Mouse (Mus musculus) thymus, postnatal 10 days (tissue): ENCODE measurements around the gene Lbx2.
A peak's percentile ranks its signal among the peaks of the same experiment; 100 is the strongest.

Experiments used
- DNase-seq, 2 experiments: peaks; one replicate each; pipeline ENCODE4 v3.0.0; 2021; ENCODE audit warnings: low spot score in 2 of 2

Lbx2 gene

DNA sequence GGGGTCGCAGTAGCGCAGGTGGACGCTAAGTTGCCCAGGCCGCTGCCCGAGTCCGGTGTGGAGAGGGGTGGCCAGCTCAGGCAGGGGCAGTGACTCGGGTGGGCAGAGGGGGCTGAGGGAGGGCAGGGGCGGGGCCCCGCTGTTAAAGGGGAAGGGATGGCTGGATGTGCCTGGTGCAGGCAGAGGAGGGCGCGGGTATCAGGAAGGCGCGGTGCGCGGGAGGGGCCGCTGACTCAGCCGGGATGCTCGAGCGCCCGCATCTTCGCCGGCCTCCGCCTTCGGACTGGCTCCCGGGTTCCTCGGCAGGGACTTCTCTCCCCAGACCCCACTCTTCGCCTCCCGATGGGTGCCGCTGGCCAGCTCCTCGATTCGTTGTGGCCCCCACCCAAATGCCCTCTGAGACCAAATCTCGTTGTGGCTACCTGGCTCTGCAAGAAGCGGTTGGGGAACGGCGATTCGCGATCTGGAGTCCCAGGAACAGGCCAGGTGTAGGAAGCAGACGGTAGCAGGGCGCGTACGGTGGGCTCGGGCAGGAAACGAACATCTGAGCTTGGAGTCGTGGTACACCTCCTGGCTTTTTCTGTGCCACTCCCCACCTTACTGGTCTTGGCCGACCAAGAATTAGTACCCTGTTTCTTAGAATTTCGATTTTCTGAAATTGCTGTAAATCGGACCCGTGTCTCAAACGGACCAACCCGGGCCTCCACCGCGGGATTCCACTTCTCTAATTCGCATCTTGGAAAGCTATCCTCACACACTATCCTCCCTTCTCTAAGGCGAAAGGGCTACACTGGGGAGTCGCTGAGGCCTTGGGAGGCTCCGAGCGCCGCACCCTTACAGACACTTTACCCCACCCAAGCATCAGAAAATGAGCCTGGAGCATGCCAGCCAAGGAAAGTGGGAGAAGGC, 15.6 kb upstream of the Lbx2 start:
- no peak for DNase-seq

DNA sequence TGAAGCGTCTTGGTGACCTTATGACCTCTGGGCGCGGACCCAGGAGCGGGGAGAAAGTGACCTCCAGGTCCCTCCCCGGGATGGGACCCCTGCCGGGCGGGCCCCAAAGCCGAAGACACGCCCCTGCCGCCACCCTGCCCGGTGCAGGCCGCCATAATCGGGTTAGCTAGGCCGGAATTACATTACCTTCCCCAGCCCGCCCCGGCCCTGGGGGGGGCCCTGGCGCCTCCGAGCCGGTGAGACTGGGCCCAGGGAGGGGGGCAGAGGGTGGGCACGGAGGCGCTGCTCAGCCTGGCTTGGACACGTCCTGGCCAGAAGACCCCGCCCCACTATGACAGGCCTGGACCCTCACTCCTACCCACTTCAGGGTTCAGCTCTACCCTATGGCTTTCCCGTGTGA, 14.9 kb upstream of the Lbx2 start:
- DNase-seq, result no peak

DNA sequence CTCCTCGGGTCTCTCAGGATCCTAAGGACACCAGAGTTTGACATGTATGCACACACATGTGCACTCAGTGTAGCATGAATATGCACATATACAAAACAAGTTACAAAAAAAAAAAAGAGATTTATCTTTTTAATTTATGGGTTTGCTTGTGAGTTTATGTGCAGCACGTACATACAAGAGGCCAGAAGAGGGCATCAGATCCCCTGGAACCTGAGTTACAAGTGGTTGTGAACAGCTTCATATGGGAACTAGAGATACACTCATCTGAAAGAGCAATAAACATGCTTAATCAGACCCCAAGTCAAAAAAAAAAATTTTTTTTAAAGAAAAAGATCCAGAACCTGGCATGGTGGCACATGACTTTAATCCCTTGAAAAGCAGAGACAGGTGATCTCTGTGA, 11.2 kb upstream of the Lbx2 start:
- DNase-seq, result peak in 1 of 2 experiments; percentile 33

DNA sequence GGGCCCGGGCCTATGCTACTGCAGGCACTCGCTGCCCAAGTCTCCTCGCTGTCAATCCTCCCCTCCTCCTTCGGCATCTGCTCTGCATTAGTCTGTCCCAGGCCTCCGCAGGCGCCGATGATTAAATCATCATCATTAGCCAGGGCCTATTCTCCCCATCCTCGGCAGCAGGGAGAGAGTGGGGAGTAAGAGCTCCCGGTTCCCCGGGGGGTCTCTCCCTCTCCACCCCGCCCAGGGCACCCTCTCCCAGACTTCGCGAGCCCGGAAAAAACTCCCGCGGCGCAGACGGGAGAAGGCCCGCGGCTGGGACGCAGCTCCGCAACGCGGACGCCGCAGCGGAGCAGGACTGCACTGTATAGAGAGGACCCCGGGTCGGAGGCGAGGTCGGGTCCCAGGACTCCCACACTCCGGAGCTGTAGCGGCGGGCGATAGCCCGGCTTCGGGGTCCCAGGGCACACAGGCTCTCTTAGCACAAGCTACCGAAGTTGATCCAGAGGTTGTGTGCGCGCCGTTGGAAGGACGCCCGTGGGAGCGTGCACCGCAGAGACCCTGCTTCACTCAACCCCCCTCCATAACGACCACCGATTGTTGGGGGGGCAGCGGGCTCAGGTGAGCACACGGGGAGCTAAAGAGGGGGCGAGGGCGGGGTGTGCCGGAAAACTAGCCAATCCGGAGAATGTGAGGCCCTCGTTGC, 8.4 kb upstream of the Lbx2 start, which contains the start of gene Pcgf1:
Gene Pcgf1, plus strand, starts transcription at position 240 of the 694 bp plus-strand sequence.
- peak in 1 of 2 experiments; percentile 23 for DNase-seq

DNA sequence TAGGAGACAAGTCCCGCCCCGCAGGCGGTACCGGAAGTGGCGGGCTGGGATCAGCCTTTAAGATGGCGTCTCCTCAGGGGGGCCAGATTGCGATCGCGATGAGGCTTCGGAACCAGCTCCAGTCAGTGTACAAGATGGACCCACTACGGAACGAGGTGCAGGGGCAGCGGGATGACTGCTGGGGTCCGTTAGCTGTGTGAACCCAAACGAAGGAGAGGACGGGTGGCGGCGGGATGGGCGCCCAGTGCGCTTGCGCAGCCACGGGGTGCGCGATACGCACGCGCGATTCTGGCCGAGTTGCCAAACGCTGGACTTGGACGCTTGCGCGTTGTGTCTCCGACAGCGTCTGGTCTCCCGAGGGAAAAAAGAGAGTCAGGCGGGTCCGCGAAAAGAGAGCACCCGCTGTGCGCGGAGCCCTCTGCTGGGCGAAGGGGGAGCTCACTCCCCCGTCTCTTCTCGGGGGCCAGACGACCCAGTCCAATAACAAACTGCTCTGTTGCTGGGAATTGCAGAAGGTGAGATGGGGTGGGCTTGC, 7.8 kb upstream of the Lbx2 start:
- DNase-seq, result peak; percentile 98 to 100

DNA sequence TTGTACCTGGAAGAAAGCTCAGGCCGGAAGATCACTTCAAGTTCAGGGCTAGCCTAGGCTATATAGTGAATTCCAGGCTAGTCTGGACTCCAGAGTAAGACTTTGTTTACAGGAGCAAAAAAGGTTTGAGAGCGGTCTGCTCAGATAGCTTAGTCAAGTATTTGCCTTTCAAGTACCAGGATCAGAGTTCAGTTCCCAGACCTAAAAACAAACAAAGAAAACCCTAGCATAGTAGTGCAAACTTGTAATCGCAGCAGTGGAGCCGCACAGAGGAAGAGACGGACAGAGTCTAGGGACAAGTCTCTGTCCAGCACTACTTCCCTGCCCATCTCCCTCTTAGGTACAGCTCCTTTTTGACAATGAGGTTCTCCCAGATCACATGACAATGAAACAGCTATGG, 6.0 kb upstream of the Lbx2 start:
- no peak for DNase-seq

DNA sequence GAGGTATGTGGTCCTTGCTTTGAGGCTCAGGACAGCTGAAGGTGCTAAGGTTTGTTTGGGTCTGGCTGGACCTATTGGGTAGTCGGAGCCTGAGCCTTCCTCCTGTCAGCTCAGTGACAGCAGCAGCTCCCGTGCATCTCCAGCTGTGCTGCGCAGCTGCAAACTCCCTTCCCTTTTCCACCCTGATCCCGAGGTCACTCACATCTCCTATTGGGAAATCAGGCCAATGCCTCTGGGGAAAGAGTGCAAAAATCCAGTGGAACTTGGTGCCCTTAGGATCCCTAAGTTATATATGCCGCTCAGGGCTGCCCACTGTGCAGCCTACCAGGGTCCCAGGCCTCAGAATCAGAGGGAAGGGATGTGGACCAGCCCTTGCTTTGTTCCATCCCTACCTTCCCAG, 2.7 kb upstream of the Lbx2 start:
- no peak for DNase-seq

DNA sequence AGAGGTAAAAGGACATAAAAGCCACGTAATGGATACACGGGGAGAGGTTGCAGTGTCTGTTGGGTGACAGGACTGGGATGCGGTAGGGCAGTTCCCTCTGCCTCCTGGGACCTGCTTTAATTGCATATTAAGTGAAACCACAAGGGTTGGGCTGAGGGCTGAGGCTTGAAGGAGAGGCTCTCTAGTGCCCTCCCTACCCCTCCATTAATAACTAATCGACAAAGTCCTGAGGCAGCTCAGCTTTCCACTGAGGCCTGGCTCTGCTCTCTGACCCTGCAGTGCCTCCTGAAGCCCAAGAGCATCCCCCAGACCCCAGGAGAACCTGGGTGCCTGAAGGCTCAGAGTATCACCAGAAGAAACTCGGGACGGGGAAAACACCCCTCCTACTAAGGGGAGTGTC, 1.7 kb upstream of the Lbx2 start:
- no peak for DNase-seq

DNA sequence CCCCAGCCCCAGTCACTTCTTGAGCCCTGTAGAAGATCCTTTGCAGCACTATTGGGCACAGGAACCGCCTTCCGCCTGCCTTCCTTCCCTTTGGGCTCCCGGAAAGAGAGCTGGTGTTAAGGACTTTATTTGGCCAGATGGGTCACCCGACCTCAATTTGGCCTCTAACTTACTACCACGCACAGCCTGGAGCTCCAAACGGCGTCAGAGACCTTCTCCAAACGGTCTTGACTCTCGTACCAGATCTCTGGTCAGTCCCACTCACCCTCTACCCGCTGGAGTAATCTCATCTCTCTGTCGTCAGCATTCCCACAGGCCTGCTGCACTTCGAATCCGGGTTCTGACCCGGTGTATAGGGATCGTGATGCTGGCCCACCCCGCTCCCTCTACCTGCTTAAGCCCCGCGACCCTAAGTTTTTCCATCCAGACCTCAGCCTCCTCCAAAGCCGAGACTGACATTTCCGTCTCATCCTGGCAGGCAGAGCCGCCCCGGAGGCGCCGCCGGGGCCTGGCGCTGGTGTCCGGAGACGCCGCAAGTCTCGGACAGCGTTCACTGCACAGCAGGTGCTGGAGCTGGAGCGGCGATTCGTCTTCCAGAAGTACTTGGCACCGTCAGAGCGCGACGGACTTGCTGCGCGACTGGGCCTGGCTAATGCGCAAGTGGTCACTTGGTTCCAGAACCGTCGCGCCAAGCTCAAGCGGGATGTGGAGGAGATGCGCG, 1.2 kb downstream of the Lbx2 start:
- DNase-seq, result no peak

DNA sequence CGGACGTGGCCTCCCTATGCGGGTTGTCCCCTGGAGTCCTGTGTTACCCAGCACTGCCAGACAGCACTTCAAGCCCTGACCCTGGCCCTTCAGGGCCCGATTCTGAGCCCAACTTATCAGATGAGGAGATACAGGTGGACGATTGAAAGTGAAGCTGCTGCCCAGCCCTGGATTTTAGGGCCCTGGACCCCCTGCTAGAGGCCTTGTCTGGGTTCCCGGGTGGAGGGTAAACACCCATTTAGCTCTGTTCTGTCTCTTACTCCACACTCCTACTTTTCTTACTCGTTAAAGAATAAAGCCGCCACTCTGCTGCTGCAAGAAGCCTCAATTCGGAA, 1.7 kb downstream of the Lbx2 start:
- no peak for DNase-seq

DNA sequence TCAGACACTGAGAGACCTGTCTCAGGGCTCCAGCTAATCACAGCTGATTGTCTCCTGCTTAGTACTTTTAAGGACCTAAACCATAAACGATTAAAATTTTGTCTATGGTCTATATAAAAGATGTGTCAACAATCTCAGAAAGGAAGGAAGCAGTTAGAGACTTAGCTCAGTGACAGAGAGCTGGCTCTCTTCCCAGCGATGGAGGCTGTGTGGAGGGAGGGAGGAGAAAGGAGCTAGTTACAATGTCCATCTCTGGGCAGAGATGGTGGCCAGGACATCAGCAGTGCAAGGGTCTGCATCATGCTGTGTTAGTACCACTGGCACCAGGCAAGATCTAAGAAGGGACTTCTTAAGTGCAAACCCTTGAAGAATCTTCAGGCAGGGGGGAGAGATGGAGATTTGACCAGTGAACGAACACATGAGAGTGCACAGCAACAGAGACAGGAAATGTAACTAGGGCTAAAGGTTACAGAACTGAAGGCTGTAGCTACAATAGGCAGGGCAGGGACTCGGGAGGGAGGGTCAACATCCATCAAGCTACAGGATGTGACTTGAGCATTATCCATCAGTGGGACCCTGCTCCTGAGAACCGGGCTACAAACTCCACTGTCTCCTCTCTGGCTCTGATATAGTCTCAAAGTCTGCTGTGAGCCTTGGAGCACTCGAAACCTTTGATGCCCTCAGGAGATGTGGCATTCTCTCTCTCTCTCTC, 6.4 kb downstream of the Lbx2 start:
- no peak for DNase-seq

DNA sequence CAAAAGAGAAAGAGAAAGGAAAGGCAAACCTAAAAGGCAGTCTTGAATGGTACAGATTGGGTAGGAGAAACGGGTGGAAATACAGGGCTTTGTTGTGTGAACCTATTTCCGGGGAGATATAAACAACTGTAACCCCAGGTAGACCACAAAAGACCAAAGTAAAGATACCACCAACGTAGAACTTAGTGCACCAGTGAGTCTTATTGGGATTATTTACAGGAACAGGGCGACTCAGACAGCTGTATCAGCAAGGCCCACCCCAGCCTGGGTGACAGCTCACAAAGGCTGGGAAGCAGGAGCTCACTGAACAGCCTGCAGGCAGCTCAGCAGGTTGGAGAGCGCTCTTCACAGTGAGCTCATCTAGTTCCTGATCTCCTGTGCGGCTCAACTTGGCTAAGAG, 9.8 kb downstream of the Lbx2 start:
- DNase-seq, result peak in 1 of 2 experiments; percentile 49

DNA sequence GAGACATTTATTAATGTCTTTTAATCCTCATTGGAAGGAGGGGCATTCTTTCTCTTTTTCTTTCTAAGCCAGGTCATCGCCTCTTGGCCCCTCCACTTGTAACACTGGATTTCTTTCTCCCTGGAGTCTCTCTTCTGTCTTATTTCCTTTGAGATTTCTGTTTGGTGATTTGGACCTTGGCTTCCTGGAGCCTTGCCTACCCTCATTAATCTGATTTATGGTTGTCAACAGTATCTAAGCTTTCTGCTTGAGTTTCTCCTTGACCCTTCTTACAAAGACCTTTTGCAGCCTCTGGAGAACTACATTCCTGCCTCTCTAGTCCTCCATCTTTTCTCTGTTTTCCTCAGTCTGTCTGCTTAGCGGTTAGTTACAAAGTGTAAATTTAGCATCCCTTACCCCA, 12.2 kb downstream of the Lbx2 start:
- DNase-seq, result no peak

DNA sequence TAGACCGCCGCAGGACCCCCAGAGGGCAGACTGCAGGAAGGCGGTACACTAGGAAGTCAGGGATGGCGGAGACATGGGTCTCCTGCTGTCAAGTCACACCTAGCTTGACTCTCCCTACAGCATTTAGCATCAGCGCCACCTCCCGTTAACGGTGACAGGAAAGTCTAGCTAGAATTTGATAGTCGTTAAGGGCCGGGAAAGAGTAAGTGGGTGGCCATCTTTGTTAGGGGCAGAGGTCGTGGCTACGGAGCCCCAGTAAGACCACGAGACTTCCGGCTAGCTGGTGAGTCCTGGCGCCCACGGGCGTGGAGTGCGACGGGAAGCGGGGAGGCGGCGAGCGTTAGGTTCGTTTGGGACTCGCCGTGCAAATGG, 15.1 kb downstream of the Lbx2 start, which contains the start of the genes Ccdc142 and Gm42688:
Gene Ccdc142, plus strand, starts transcription at position 286 of the 372 bp plus-strand sequence.
Gene Gm42688, plus strand, starts transcription at position 302 of the 372 bp plus-strand sequence.
- DNase-seq, result peak; percentile 89 to 90

DNA sequence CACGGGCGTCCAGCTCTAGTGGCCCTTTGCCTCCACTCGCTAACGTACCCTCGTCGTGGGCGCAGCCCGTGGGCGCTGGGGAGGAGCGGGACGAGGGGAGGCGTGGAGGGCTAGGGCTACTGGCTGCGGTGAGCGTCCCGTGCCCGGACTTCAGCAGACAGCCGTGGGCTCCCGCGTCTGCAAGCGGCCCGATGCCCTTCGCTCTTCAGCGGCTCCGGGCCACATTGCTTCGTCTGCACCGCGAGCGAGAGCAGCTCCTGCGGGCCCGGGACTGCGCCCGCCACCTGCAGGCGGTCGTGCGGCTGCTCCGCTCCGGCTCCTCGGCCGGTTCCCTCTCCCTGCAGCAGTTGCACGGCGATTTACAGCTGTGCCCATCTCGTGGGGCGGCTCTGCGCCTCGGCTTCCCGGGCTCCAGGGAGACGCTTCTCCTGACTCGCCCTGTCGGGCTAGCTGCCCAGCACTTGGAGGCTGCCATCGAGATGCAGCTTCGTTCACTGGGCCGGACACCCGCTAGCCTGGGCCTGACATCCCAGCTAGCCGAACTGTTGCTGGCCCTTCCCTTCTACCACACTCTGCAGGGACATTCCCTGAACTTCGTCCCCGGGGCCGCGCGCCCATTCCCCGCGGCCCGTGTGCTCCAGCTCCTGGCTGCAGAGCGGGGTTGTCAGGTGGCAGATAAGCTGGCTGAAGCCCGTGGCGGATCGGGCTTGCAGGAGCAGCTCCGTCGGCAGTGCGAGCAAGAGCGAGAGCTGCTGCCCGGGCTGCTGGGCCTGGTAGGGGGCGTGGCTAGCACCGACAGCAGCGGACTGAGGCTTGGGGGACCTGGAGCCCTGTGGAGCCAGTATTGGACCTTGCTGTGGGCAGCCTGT, 15.8 kb downstream of the Lbx2 start:
- peak; percentile 71 to 82 for DNase-seq

DNA sequence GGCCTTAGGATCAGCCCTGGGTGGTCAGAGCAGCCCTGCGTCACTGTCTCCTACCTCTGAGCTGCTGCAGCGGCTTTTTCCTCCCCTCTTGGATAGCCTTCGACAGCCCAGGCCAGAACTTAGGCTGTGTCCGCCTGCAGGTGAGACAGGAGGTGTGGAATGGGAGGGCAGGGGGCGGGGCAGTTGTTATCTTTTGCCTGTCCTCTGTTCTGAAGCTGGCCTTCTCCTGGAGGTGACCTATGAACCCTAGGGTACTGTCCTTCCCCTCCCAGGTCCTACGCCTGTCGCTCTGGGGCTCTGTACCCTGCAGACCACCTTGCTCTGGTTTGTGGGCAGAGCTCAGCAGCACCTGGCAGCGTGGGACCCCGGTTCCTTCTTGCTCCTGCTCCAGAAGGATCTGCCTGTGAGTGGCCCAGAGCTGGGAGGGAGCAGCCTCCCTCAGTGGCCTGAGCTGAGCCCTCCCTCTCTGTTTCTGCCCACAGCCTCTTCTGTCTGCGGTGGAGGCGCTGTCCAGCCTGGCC, 17.0 kb downstream of the Lbx2 start:
- DNase-seq, result no peak

DNA sequence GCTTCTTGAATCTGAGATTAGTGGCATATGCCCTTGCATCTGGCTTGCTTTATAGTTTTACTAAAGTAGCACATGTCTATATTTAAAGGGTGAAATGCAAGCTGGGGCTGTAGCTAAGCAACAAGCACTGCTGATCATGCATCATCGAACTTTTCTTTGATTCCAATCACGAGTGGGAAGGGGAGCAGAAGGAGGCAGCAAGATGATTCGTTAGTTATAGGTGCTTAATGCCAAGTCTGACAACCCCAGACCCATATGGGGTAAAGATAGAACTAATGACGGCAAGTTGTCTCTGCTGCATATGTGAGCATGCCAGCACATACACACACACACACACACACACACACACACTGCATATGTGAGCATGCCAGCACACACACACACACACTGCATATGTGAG, 18.0 kb downstream of the Lbx2 start:
- DNase-seq, result no peak

DNA sequence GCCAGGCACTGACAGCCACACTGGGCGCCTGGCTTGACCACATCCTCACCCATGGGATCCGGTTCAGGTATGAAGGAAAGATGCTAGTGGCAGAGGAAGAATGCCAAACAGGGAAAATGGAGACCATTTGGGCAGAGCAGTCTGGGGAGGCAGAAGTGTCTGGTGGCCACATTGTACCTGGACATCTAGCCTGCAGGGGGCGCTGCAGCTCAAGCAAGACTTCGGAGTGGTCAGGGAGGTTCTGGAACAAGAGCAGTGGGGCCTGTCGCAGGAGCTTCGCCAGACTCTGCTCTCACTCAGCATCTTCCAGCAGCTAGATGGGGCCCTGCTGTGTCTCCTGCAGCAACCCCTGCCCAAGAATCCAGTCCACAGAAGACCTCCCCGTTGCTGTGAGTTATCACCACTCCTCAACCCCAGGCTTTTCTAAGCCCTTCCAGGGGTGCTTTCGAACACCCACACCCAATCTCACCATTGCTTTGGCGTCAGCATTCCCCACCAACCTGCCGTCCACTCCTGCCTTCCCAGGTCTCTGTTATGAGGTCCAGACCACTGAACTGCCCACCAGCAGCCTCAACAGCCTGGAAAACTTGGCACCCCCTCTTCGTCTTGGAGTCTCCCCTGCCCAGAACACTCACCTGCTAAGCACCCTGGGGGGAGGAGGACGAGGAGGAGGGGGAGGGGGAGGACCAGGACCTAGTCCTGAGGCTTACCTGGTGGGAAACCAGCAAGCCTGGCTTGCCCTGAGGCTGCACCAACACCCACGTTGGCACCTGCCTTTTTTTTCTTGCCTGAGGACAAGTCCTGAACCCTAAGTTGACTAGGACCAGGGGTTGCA, 21.6 kb downstream of the Lbx2 start:
- DNase-seq, result peak; percentile 68 to 88
